Mouse (Mus musculus) limb, embryonic 11.5 days (tissue): ENCODE data around the gene Tsacc. TPM values are rescaled to one million over a fixed set of nuclear protein-coding genes. Genes with fewer than 3 reads are reported as not detected.
"Not testable (repeated sequence)": the region's sequence is repeated elsewhere in the genome, so short reads cannot be mapped to it uniquely, and the experiment has no call there.

Source experiments
- ATAC-seq: fragments of 200-750 bp; cut with Nextera tagmentation; 2 replicates; pipeline ENCODE4 v1.8.0; 2017; ENCODE audit warnings: low read depth; ENCODE audit not compliant: insufficient number of reproducible peaks, low FRiP score, low TSS enrichment
- DNase-seq: peaks from one replicate; pipeline ENCODE4 v3.0.0-alpha.2; 2015; ENCODE audit warnings: low spot score
- H3K27ac ChIP-seq: fragments of 300-500 bp; sonication (generic); replicated peaks from 2 replicates; pipeline ENCODE4 v1.5.1; 2014; ENCODE audit warnings: low read depth, mild to moderate bottlenecking, low read length
- H3K27me3 ChIP-seq: fragments of 300-500 bp; sonication (generic); 2 replicates; pipeline ENCODE4 v1.6.1; 2014; ENCODE audit warnings: mild to moderate bottlenecking, low read length, mixed read lengths; ENCODE audit not compliant: control insufficient read depth, insufficient read depth
- H3K36me3 ChIP-seq: fragments of 300-500 bp; sonication (generic); 2 replicates; pipeline ENCODE4 v1.6.1; 2014; ENCODE audit warnings: mild to moderate bottlenecking, low read length, moderate library complexity, mixed read lengths; ENCODE audit not compliant: control insufficient read depth, insufficient read depth
- H3K4me1 ChIP-seq: fragments of 300-500 bp; sonication (generic); 2 replicates; pipeline ENCODE4 v1.6.1; 2014; ENCODE audit warnings: low read length, mixed read lengths; ENCODE audit not compliant: control insufficient read depth, insufficient read depth
- H3K4me2 ChIP-seq: fragments of 300-500 bp; sonication (generic); 2 replicates; pipeline ENCODE4 v1.6.1; 2014; ENCODE audit warnings: low read depth, mild to moderate bottlenecking, moderate library complexity; ENCODE audit not compliant: severe bottlenecking
- H3K4me3 ChIP-seq: fragments of 300-500 bp; sonication (generic); 2 replicates; pipeline ENCODE4 v1.5.1; 2014; ENCODE audit warnings: low read depth, low read length
- H3K9ac ChIP-seq: fragments of 300-500 bp; sonication (generic); 2 replicates; pipeline ENCODE4 v1.6.1; 2014; ENCODE audit warnings: mild to moderate bottlenecking, low read length
- H3K9me3 ChIP-seq: fragments of 300-500 bp; sonication (generic); 2 replicates; pipeline ENCODE4 v1.6.1; 2016; ENCODE audit warnings: low read length; ENCODE audit not compliant: control insufficient read depth
- WGBS: fragments of 180-500 bp; shearing (Covaris S2); extraction: QIAGEN DNeasy Blood & Tissue Kit; methylation state at CpG from one replicate; pipeline ENCODE4 v1.1.7; 2014; 5-methylcytosine and 5-hydroxymethylcytosine counted together
- polyA plus RNA-seq: library from polyadenylated mRNA; unstranded; fragments of >200 nt; fragmentation: Nextera tagmentation; extraction: Ambion mirVana; gene quantifications from 2 replicates; pipeline ENCODE4 v1.2.1, GENCODE M21; 2014

Gene Tsacc
- polyA plus RNA-seq, 1 experiment from 2014 or later, result 11.9 TPM

GRCm38 (mm10) chr3:88334029-88334658 is 37.3 kb upstream of the Tsacc start:
- no peak overlapping the region for H3K4me3 ChIP-seq
- H3K36me3 ChIP-seq, result no peaks in the 10 kb centered on the region
- no peak overlapping the region for H3K9ac ChIP-seq
- H3K27me3 ChIP-seq, result no peaks in the 10 kb centered on the region
- H3K4me2 ChIP-seq, result peak overlapping the region; percentile 22; the same call in 1 of the 2 replicates
- no peak for ATAC-seq
- H3K4me1 ChIP-seq, result peaks cover 10% of the 10 kb centered on the region
- 48% methylated on average over 12 of the region's 12 CpGs for WGBS
- DNase-seq, result no peak
- H3K9me3 ChIP-seq, result no peaks in the 10 kb centered on the region
- H3K27ac ChIP-seq, result no peak overlapping the region

GRCm38 (mm10) chr3:88331282-88331681 is 34.5 kb upstream of the Tsacc start:
- ATAC-seq (no peak), DNase-seq (peak; percentile 62)
- Histone ChIP-seq H3K4me1 (peaks cover 4% of the 10 kb centered on the region; the same call in 1 of the 2 replicates), H3K36me3 (peaks cover 3% of the 10 kb centered on the region; the same call in 1 of the 2 replicates), H3K4me3 (no peak overlapping the region), H3K27ac (no peak overlapping the region), H3K27me3 (no peaks in the 10 kb centered on the region), H3K4me2 (no peak overlapping the region), H3K9me3 (no peaks in the 10 kb centered on the region), H3K9ac (no peak overlapping the region)
- 29% methylated on average over 2 of the region's 2 CpGs for WGBS

- no peak overlapping the region for H3K9ac ChIP-seq
- no peaks in the 10 kb centered on the region for H3K27me3 ChIP-seq
- 48% methylated on average over 5 of the region's 5 CpGs for WGBS
- ATAC-seq (no peak), DNase-seq (no peak)
- no peaks in the 10 kb centered on the region for H3K9me3 ChIP-seq
- H3K4me3 ChIP-seq, result no peak overlapping the region
- no peak overlapping the region for H3K27ac ChIP-seq
- H3K36me3 ChIP-seq, result peaks cover 3% of the 10 kb centered on the region; the same call in 1 of the 2 replicates
- H3K4me2 ChIP-seq, result no peak overlapping the region
- H3K4me1 ChIP-seq, result peaks cover 5% of the 10 kb centered on the region; the same call in 1 of the 2 replicates
These were observed 32.2 kb upstream of the Tsacc start for GRCm38 (mm10) chr3:88328956-88329355.

GRCm38 (mm10) chr3:88324951-88325405 is 28.2 kb upstream of the Tsacc start, which contains the start of gene Glmp:
Gene Glmp (plus strand): TSS chr3:88325023.
- WGBS, result under 1% methylated on average over 10 of the region's 10 CpGs
- no peak within 1 kb of the TSS for H3K27ac ChIP-seq
- peaks cover 5% of the 10 kb centered on the region; the same call in 1 of the 2 replicates for H3K4me1 ChIP-seq
- no peaks in the 10 kb centered on the region for H3K9me3 ChIP-seq
- peaks cover 29% of the 10 kb centered on the region for H3K36me3 ChIP-seq
- ATAC-seq (no peak), DNase-seq (peak; percentile 65)
- no peaks in the 10 kb centered on the region for H3K27me3 ChIP-seq
- H3K4me2 ChIP-seq, result peak within 1 kb of the TSS; percentile 67
- H3K9ac ChIP-seq, result peak within 1 kb of the TSS; percentile 85
- peak within 1 kb of the TSS; percentile 77 for H3K4me3 ChIP-seq

GRCm38 (mm10) chr3:88299172-88299571 is 2.4 kb upstream of the Tsacc start:
- WGBS, result 95% methylated on average over 1 of the region's 1 CpGs
- H3K9me3 ChIP-seq, result no peaks in the 10 kb centered on the region
- no peak overlapping the region for H3K27ac ChIP-seq
- H3K27me3 ChIP-seq, result no peaks in the 10 kb centered on the region
- H3K4me2 ChIP-seq, result no peak overlapping the region
- ATAC-seq (no peak), DNase-seq (no peak)
- no peak overlapping the region for H3K4me3 ChIP-seq
- peaks cover 7% of the 10 kb centered on the region; the same call in 1 of the 2 replicates for H3K4me1 ChIP-seq
- peaks cover 16% of the 10 kb centered on the region; the same call in 1 of the 2 replicates for H3K36me3 ChIP-seq
- no peak overlapping the region for H3K9ac ChIP-seq

GRCm38 (mm10) chr3:88297321-88297851 is 587 bp upstream of the Tsacc start:
- peaks cover 7% of the 10 kb centered on the region; the same call in 1 of the 2 replicates for H3K4me1 ChIP-seq
- under 1% methylated on average over 30 of the region's 30 CpGs for WGBS
- DNase-seq (no peak), ATAC-seq (no peak)
- H3K9me3 ChIP-seq, result no peaks in the 10 kb centered on the region
- H3K4me3 ChIP-seq, result peak overlapping the region; percentile 66
- peak overlapping the region; percentile 74 for H3K9ac ChIP-seq
- H3K27ac ChIP-seq, result peak overlapping the region; percentile 76
- peaks cover 15% of the 10 kb centered on the region; the same call in 1 of the 2 replicates for H3K36me3 ChIP-seq
- peak overlapping the region; percentile 72 for H3K4me2 ChIP-seq
- no peaks in the 10 kb centered on the region for H3K27me3 ChIP-seq

- H3K4me3 ChIP-seq, result peak overlapping the region; percentile 66
- DNase-seq, result no peak
- peak; percentile 4; the same call in 1 of the 2 replicates for ATAC-seq
- H3K4me2 ChIP-seq, result peak overlapping the region; percentile 60
- H3K9me3 ChIP-seq, result no peaks in the 10 kb centered on the region
- H3K27ac ChIP-seq, result peak overlapping the region; percentile 48
- H3K4me1 ChIP-seq, result peaks cover 7% of the 10 kb centered on the region; the same call in 1 of the 2 replicates
- no peaks in the 10 kb centered on the region for H3K27me3 ChIP-seq
- H3K9ac ChIP-seq, result peak overlapping the region; percentile 69
- H3K36me3 ChIP-seq, result peaks cover 13% of the 10 kb centered on the region; the same call in 1 of the 2 replicates
- 1% methylated on average over 12 of the region's 12 CpGs for WGBS
These were observed 664 bp downstream of the Tsacc start for GRCm38 (mm10) chr3:88296110-88296560.

- H3K27me3 ChIP-seq, H3K9me3 ChIP-seq, H3K4me3 ChIP-seq, H3K9ac ChIP-seq, H3K36me3 ChIP-seq, H3K27ac ChIP-seq, ATAC-seq, H3K4me1 ChIP-seq, DNase-seq: not testable (repeated sequence)
- 81% methylated on average over 1 of the region's 1 CpGs for WGBS
- peak overlapping the region; percentile 60 for H3K4me2 ChIP-seq
These were observed 1.5 kb downstream of the Tsacc start for GRCm38 (mm10) chr3:88295272-88295671.
